Mouse (Mus musculus): ENCODE data around the gene Hmces. TPM values are rescaled to one million over a fixed set of nuclear protein-coding genes. Genes with fewer than 3 reads are reported as not detected.

The Hmces gene
- 10.0 TPM for polyA plus RNA-seq (2014; fragmentation: Illumina TruSeq; extraction: RNeasy Lipid Tissue Mini Kit (QIAGEN cat#74804); ENCODE audit: low read depth, low replicate concordance)

GRCm38 (mm10) chr6:87913661-87914325 lies at the start of gene Hmces:
Hmces (plus strand) TSS chr6:87913935.

GRCm38 (mm10) chr6:87887594-87888233 lies 26.0 kb upstream of the Hmces start, which contains the start of gene Copg1:
Copg1 (plus strand) TSS chr6:87887814.

GRCm38 (mm10) chr6:87981547-87982256 lies 68.0 kb downstream of the Hmces start, which contains the start of gene H1fx:
H1fx (minus strand) TSS chr6:87981637.

Other genes starting within 250 kb of the Hmces start
- 2.7 TPM for gene Aplf, start 241.7 kb upstream of the Hmces start, polyA plus RNA-seq (2014; fragmentation: Illumina TruSeq; extraction: RNeasy Lipid Tissue Mini Kit (QIAGEN cat#74804); ENCODE audit: low read depth, low replicate concordance)
- gene Efcc1, start 183.1 kb upstream of the Hmces start, polyA plus RNA-seq (2014; fragmentation: Illumina TruSeq; extraction: RNeasy Lipid Tissue Mini Kit (QIAGEN cat#74804); ENCODE audit: low read depth, low replicate concordance): 2.1 TPM
- gene Gp9, start 135.9 kb upstream of the Hmces start, polyA plus RNA-seq (2014; fragmentation: Illumina TruSeq; extraction: RNeasy Lipid Tissue Mini Kit (QIAGEN cat#74804); ENCODE audit: low read depth, low replicate concordance): not detected
- gene Rab43, start 101.8 kb upstream of the Hmces start, polyA plus RNA-seq (2014; fragmentation: Illumina TruSeq; extraction: RNeasy Lipid Tissue Mini Kit (QIAGEN cat#74804); ENCODE audit: low read depth, low replicate concordance): 6.0 TPM
- 2.8 TPM for gene Gm45140, start 78.1 kb upstream of the Hmces start, polyA plus RNA-seq (2014; fragmentation: Illumina TruSeq; extraction: RNeasy Lipid Tissue Mini Kit (QIAGEN cat#74804); ENCODE audit: low read depth, low replicate concordance)
- 20.9 TPM for gene Isy1, start 75.1 kb upstream of the Hmces start, polyA plus RNA-seq (2014; fragmentation: Illumina TruSeq; extraction: RNeasy Lipid Tissue Mini Kit (QIAGEN cat#74804); ENCODE audit: low read depth, low replicate concordance)
- gene Cnbp, start 62.8 kb upstream of the Hmces start, polyA plus RNA-seq (2014; fragmentation: Illumina TruSeq; extraction: RNeasy Lipid Tissue Mini Kit (QIAGEN cat#74804); ENCODE audit: low read depth, low replicate concordance): 440 TPM
- gene Copg1, start 26.1 kb upstream of the Hmces start, polyA plus RNA-seq (2014; fragmentation: Illumina TruSeq; extraction: RNeasy Lipid Tissue Mini Kit (QIAGEN cat#74804); ENCODE audit: low read depth, low replicate concordance): 44.3 TPM
- 1.3 TPM for gene H1fx, start 67.7 kb downstream of the Hmces start, polyA plus RNA-seq (2014; fragmentation: Illumina TruSeq; extraction: RNeasy Lipid Tissue Mini Kit (QIAGEN cat#74804); ENCODE audit: low read depth, low replicate concordance)
- gene Rab7, start 131.3 kb downstream of the Hmces start, polyA plus RNA-seq (2014; fragmentation: Illumina TruSeq; extraction: RNeasy Lipid Tissue Mini Kit (QIAGEN cat#74804); ENCODE audit: low read depth, low replicate concordance): 277 TPM
- 71.6 TPM for gene Rpn1, start 170.5 kb downstream of the Hmces start, polyA plus RNA-seq (2014; fragmentation: Illumina TruSeq; extraction: RNeasy Lipid Tissue Mini Kit (QIAGEN cat#74804); ENCODE audit: low read depth, low replicate concordance)